Mouse (Mus musculus): ENCODE data around the gene Cnpy1.

DNA sequence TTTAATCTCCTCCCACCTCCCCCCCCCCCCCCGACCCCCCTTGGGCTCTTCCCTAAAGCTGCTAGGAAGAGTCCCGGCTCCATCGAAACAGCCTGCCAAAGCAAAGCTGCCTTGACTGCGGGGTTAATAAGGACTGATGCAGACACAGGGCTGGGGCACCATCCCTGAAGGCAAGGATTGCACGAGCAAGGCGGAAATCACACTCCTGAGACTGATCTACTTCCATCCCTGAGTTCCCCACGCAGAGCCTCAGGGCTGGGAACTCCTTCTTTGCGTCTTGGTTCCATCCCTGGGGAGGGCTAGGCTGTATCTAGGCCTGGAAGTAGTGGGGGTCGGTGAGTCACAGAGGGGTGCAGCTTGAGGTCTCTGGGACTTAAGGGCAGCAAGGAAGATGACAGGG is 71.5 kb downstream of the Cnpy1 start:
- no peak for TF ChIP-seq CTCF (IDR thresholded peaks at IDR 0.05; ENCODE audit: control insufficient read depth, insufficient read depth, insufficient replicate concordance, low read depth, low read length)
- TF ChIP-seq POLR2A (IDR thresholded peaks at IDR 0.05; ENCODE audit: control insufficient read depth, low read depth, low read length): no peak

All from testis, adult 2 months (tissue).